Mouse (Mus musculus) adrenal gland, postnatal 0 days (tissue): ENCODE data around the gene Ccdc40. TPM values are rescaled to one million over a fixed set of nuclear protein-coding genes. Genes with fewer than 3 reads are reported as not detected.

Experiments used
- polyA plus RNA-seq: library from polyadenylated mRNA; unstranded; fragments of >200 nt; fragmentation: Nextera tagmentation; extraction: Ambion mirVana; gene quantifications from 2 replicates; pipeline ENCODE4 v1.2.1, GENCODE M21; 2015

The Ccdc40 gene
- polyA plus RNA-seq, result 4.2 and 7.8 TPM in 2 replicates

GRCm38 (mm10) chr11:119228091-119228781 lies at the start of gene Ccdc40, which contains the start of gene Tbc1d16:
Gene Ccdc40 (plus strand): TSS chr11:119228572.
Gene Tbc1d16 (minus strand): TSS chr11:119228499.

GRCm38 (mm10) chr11:119267768-119268556 lies 39.6 kb downstream of the Ccdc40 start, which contains the start of gene Gaa:
Gene Gaa (plus strand): TSS chr11:119267887.

DNA sequence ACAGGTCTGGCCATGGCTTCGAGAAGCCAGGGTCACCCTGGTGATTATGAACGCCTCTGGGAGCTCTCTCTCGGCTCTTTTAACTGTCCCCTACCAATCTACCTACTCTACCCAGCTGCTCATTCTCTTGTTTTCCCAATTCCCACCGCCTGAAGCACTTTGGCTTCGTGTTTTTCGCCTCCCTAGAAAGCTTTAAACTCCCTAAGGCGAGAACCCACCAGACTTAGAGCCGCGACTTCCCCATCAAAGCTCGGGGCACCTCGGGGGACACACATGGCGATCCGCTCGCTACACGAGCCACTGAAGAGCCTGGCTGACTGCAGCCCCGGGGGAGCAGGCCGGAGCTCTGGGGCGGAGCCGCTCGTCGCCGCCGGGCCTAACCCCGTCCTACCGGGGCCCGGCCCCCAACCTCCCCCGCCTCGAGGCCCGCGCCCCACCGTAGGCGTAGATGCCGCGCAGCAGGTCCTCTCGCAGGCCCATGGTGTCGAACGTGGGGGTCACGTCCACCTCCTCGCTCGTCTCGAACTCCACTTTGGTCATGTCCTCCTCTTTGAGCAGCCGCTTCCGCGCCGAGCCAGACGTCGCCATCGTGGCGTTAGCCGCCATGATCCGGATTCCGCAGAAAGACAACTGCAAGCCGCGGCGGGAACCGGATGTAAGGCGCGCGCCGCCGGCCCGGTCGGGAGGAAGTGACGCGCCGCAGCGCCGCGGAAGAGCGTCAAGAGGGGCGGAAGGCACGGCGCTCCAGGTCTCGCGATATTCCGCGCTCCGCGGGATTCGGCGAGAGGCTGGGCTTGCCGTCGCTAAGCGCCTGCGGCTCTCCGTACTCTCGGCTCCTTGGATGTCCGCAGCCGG lies 71.2 kb downstream of the Ccdc40 start, which contains the start of gene Eif4a3:
TSS of gene Eif4a3 (minus strand) at position 699 of the 855 bp plus-strand sequence.

GRCm38 (mm10) chr11:119307658-119307867 lies 79.2 kb downstream of the Ccdc40 start, which contains the start of gene Card14:
Gene Card14 (plus strand): TSS chr11:119307768.

Other genes with a start within 250 kb of the Ccdc40 start
- not detected in 2 replicates for gene Enpp7, start 240.4 kb upstream of the Ccdc40 start, polyA plus RNA-seq
- 6.5 and 6.6 TPM in 2 replicates for gene Cbx2, start 205.6 kb upstream of the Ccdc40 start, polyA plus RNA-seq
- 10.1 and 12.7 TPM in 2 replicates for gene Cbx8, start 187.6 kb upstream of the Ccdc40 start, polyA plus RNA-seq
- gene Cbx4, start 142.4 kb upstream of the Ccdc40 start, polyA plus RNA-seq, result 17.7 and 34.4 TPM in 2 replicates
- gene Tbc1d16, start 73 bp upstream of the Ccdc40 start, polyA plus RNA-seq, result 5.0 and 8.2 TPM in 2 replicates
- 62.2 and 83.3 TPM in 2 replicates for gene Gaa, start 39.3 kb downstream of the Ccdc40 start, polyA plus RNA-seq
- 143 and 203 TPM in 2 replicates for gene Eif4a3, start 71.5 kb downstream of the Ccdc40 start, polyA plus RNA-seq
- 0.25 and 0.46 TPM in 2 replicates for gene Card14, start 79.2 kb downstream of the Ccdc40 start, polyA plus RNA-seq
- gene Sgsh, start 127.0 kb downstream of the Ccdc40 start, polyA plus RNA-seq, result 7.5 and 15.5 TPM in 2 replicates
- gene Slc26a11, start 127.0 kb downstream of the Ccdc40 start, polyA plus RNA-seq, result 6.7 and 10.2 TPM in 2 replicates
- gene Rnf213, start 164.5 kb downstream of the Ccdc40 start, polyA plus RNA-seq, result 4.8 and 8.0 TPM in 2 replicates